Mouse (Mus musculus) adrenal gland, postnatal 36 days (tissue): ENCODE results near the gene Ascl1. TPM values are rescaled to one million over a fixed set of nuclear protein-coding genes. Genes with fewer than 3 reads are reported as not detected.

Source experiments
- DNase-seq, 2 experiments: peaks; one replicate each; pipeline ENCODE4 v3.0.0; 2021; ENCODE audit warnings: mixed read lengths in 1 of 2
- total RNA-seq, 2 experiments: library from RNA; stranded (reverse); gene quantifications; 2 replicates each; pipeline ENCODE4 v1.2.3; 2021

Ascl1 gene
- total RNA-seq, 2 experiments from 2014 or later: 1.1 to 1.6 TPM

DNA sequence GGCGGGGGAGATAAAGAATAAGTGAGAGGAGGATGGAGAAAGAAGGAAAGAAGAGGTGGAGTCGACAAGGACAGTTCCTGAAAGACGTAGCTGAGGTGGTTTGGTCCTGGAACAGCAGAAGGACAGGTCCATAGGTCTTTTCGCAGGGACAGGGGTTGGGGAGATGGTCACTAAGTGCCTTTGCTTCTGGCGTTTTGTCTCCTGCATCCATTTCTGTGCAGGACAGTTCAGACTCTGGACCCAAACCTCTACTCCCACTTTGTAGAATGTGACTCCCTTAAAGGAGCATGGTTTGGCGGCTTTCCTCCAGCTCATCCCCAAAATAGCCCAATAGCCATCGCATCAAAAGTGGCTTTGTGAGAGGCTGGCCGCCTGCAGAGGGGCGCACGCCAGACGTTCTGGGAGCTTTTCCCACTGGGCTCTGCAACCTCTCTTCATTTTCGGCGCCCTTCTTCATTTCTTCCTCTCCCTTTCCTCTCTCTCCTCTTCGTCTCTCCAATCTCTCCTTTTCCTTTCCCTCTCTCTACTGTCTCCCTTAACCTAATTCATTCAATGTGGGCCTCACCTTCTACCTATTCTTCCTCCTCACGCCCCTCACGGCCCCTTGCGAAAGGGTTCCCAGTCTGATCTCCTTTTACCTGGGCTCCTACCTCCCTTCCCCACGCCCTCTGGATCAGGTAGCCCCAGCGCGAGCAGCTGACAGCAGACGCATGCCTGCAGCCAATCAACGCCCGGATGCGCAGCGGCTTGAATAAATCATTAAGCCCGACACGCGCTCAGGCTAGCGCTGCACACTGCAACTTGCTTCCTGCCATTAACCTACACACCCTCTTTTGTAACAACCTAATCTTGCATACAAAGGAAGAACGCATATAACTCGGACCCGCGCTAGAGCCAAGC lies 7.5 kb downstream of the Ascl1 start:
- DNase-seq: no peak

DNA sequence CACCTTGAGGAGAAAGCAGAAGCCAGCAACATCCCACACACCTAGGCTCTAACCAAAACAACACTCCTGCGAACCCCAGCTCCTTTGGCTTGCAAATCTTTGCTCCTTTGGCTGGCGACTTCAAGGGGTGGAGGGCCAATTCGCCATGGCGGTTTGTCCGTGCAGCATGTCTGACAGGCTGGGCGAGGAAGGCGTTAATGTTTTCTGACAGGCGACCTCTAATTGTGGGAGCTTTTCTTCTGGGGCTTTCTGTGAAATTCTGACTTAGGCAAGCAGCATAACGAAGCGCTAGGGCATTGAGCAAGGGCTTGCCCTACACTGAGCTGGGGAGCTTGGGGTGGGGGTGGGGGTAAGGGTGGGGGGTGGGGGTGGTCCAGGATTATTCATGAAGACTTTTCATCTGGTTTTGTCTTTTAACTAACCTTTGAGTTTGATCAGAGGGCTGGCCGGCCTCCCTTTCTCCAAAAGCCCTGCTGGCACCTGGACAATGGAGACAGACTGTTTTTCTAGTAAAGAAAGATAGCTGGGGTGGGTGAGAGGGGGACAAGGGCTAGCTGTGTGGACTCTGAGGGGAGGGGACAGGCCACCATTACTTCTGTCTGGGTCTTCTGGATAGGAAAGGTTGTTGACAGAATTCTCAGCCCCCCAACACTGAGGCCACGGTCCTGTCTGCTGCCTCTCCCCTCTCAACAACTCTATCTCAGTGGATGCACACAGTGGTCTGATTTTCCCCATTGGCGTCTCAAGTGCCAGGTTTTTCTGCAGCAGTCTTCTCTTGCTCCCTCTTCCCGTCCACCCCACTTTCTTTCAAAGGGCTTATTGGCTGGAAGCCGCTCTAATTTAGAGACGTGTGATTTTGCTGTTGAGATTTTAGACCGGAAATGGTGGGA lies 8.4 kb downstream of the Ascl1 start:
- no peak for DNase-seq

DNA sequence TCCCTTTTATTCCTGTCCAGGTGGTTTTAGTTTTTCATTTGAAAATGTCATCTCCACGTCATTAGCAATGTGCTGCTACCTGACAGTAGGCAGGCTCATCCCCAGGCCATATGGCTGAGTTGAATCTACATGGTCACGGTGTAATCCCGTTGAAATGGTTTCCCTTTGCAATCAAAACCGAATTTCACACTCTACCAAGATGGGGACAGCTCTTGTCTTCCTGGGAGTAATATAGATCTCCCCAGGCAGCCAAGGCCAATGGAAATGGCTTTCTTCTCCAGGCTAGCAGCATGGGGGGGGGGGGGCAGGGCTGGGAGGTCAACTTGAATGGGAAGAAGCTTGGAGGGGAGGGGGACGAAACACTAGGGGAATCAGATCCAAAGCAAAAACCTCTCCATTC lies 15.6 kb downstream of the Ascl1 start:
- DNase-seq: no peak

DNA sequence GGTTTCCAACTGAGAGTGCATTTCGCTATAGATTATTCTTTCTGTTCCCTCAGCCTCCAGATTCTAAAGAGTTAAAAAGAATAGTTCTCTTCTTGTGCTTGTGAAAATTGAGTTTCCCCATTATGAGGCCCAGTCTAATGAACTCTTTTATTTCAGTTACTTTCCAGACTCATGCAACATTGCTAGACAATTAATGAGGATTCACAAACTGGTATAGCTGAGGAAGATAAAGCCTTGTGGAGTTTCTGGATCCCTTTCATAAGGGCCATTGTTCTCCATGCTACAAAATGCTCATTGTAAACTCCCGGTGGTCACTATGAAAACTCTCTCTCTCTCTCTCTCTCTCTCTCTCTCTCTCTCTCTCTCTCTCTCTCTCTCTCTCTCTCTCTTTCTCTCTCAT lies 18.5 kb downstream of the Ascl1 start:
- no peak for DNase-seq

DNA sequence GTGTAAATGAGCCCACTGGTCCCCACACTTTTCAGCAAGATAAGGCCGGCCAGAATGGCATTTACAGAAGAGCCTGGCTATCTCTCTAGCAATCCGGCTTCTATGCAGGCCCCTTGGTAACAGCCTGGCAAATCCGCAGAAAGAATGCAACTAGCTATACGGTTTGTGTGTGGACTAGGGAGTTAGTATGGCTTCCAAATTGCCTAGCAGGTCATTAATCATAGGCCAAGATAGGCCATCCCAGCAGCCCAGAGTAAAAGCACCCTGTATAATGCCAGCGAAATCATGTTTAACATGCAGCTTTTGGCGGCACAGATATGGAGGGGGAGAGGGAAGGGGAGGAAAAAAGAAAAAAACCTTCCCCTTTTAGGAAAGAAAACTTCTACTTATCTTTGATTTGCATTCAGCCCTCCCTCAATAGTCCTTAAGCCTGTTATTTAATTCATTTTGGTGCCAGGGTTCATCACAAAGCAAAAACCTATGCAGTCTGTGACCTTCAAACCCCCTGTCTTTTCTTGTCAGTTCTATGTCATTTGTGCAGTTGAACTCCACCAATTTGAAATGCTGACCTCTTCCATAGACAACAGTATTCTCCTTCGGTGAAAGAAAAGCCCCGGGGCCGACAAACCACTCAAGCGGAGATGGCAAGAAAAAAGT lies 19.9 kb downstream of the Ascl1 start:
- DNase-seq: no peak

DNA sequence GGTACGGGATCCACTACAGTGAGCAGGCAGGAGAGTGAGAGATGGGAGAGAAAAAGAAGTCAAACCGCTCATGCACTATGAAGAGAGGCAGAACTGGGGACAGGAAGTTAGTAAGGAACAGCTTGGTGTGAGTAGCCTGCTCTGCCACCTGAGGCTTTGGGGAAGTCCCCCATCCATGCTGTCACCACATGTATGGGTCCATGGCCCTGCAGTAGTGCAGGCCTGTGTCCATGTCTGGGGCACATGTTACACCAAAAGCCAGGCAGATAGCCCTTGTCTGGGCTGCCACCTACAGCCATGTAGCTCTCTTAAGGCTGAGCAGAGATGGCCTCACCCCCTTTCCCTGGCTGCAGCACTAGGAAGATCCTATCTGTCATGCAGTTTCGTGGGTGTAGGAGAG lies 42.7 kb downstream of the Ascl1 start:
- no peak for DNase-seq

DNA sequence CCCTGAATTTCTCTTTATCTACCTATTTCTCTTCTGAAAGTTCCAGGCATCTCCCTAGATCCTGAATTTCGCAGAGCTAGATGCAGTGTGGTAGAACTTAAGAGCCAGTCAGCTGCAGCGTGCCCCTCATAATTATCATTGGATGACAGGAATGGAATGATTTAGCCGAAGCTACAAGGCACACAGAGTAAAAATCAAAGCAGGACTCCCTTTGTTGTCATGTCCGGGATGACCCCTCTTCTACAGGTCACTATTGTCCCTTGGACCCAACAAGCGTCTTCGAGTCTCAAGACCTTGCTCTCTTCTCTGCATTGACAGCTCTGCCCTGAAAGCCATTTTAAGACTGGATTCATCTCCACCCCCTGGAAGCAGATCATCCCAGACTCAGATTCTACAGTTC lies 44.1 kb downstream of the Ascl1 start:
- DNase-seq: no peak

DNA sequence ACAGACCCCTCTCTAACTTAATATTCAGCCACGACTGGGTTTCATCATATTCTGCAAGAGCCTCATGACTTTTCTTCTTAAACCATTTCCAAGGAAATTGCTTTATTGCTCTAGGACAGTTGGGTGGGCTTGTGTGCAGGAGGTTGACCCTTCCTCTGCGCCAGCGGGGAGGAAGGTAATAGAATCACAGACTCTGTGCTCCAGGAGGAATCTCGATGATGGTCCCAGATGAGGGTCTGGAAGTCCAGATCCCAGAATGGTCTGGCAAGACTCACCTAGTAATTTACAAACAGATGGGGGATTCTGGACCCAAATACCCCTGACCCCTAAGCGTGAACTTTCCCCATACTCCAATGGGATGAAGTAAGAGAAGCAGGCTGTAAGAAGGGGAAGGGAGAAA lies 45.2 kb downstream of the Ascl1 start:
- no peak for DNase-seq

DNA sequence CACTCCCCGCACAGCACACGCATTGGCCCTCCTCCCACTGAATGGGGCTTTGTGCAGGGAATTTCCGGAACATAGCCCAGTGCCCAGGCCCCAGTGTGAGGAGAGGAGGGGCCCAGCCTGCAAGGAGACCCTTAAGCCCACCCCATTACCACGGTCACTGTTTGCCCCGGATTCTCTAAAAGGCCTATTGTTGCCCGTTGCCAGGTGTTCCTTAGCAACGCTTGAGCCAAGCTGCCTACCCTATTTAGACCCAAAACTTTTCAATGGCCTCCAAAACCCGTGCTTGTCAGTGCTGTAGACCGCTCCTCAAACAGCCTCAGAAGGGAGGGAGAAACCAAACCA lies 45.7 kb downstream of the Ascl1 start:
- DNase-seq: no peak

DNA sequence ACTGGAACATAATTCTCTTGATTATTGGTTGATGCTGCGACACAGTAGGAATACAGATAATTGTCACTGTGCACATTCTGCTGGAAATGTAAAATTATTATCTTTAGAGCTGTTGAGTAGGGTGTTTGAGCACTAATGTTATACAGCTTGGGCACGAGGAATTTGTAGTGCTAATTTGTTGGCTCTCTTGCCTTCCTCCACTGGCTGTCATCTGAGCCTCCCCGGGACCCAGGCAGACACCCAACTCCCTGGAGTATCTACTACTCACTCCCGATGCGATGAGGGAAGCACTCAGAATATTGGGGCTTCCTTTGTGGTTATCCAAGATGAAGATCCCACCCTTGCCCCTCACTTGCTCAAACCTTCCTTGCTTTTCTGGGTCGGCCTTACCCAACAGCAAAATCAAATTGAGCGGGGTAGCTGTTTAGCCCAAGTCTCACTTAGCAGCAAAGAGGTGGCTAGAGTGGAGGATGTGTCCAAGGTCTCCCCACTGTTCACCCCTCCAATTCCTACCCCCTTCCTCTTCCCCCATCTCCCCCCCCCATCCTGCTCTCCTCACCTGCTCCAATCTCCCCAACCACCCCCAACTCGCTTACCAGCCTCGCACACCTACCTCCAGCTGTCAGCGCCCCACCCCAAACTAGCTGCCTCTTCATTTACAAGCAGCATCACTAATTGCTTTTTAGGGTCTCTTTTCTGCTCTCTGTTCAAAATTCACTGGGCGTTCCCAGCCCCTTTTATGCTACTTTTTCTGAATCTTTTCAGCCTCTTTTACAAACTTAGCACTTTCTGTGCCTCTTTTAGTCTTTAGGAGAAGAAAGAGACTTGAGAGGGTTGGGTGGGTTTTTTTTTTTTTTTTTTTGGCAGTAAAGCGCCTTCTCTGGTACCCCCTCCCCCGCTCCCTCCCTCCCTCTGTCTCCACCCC lies 46.4 kb downstream of the Ascl1 start:
- DNase-seq: no peak

DNA sequence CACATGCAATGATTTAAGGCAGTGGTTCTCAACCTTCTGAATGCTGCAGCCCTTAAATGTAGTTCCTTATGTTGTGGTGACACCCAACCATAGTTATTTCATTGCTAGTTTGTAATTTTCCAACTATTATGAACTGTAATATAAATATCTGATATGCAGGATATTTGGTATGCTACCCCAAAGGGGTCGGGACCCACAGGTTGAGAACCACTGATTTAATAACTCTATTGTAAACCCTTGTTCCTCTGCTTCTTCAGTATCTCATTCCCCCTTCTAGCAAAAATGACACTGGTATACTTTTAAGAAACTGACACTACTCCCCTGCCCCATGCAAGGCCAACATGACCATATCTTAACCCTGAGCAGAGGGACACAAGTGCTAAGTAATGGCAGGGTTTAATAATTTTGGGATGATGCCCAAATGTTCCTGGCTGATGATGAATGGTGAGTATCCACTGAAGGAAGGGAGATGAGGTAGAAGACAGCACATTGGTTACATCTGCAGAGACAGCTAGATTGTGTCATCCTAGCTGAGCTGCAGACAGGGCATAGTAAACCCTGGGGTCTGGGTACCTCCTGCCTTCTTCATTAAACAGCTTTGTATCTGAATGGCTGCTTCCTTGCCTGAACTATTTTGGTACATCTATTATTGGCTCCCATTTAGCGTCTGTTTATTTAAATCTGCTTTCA lies 47.2 kb downstream of the Ascl1 start:
- DNase-seq: no peak

Other genes with a start within 250 kb of the Ascl1 start
- 1 to 10 TPM in 1 of 2 experiments, not detected in 1; 1.1 TPM for gene Pah, start 28.1 kb upstream of the Ascl1 start, total RNA-seq